Mouse (Mus musculus) urinary bladder, adult 18-20 months (tissue): ENCODE results near the gene AC134908.4.

Experiments used
- DNase-seq, 2 experiments: peaks; one replicate each; pipeline ENCODE4 v3.0.0; 2022; ENCODE audit warnings: low spot score in 2 of 2, mixed read lengths in 2 of 2

The AC134908.4 gene

DNA sequence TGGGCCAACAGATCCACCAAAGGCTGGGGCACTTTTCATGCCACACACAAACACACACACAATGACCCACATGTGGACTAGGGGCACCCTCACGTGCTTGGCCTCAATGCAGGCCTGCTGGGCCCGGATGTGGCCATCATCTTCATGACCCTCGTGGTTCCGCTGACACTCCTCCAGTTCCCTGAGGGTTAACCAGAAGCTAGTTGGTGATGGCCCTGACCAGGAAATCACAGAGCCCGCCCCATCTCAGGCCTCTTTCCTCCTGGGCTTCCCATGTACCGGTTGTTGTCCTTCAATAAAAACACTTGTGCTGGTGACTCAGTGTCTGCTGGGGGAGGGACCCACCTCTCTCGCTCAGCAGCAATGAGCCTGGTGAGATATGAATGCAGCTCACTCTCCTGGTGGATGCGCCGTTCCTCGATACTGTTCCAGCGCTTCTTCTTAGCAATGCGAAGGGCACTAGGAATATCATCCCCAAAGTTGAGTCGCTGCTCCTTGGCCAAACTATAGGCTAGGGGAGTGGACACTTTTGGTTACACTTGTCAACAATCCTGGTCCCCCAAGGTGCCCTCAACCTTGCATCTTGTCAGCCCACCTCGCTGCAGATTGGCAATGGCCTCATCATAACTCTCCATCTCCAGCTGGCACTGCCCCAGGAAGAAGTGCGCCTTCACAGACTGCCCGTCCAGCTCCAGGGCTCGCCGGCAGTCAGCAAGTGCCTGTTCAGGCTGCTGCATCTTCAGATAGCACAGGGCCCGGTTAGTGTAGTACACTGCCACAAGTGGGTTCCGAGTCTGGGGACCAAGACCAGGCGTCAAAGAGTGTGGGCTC lies 36.2 kb upstream of the AC134908.4 start:
- peak in 1 of 2 experiments; percentile 31 for DNase-seq

DNA sequence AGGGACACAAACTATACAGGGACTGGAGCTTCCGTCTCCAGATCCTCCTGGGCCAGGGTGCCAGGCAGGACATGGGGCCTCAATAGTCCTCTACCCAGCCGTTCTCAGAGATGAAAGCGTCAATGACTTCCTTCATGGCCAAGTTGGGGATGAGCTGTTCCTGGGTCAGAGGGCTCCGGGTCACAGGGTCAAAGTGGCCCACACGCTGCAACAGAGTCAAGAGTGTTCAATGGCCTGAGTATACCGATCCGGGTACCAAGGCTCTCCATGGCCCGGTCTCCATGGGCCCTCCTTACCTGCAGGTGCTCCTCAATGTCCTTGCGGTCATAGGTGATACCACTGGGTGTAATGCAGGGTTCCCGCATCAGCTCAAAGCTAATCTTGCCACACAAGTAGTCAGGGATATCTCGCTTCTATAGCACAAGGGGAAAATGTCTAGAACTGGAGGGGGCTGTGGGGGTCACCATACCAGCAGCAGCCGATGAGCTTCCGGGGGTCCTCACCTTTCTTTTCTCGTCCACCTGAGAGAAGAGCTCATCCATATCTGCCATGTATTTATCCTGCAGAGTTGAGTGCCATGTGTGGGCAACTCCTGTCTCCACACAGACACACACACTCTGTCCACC lies 35.5 kb upstream of the AC134908.4 start:
- no peak for DNase-seq

DNA sequence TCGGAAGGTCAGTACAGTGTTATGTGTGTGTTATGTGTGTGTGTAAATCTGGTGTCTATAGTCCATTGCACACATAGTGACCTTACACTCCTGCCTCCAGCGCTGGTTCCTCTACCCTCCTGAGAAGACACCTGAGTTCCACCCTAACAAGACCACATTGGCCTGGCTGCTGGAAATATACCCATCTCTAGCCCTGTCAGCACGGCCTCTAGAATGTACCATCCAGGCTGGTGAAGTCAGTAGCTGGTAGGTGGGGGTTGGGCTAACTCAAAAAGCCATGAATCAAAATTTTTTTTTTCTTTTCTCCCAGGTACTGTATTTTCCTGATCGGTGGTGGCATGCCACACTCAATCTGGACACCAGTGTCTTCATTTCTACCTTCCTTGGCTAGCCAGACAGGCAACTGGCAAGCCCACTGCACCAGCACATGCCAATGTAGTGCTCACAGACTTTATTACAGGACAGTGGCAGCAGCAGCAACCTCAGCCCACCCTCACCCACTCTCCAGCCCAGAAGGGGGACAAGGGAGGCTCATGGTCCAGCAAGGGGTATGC lies 34.8 kb upstream of the AC134908.4 start:
- no peak for DNase-seq

DNA sequence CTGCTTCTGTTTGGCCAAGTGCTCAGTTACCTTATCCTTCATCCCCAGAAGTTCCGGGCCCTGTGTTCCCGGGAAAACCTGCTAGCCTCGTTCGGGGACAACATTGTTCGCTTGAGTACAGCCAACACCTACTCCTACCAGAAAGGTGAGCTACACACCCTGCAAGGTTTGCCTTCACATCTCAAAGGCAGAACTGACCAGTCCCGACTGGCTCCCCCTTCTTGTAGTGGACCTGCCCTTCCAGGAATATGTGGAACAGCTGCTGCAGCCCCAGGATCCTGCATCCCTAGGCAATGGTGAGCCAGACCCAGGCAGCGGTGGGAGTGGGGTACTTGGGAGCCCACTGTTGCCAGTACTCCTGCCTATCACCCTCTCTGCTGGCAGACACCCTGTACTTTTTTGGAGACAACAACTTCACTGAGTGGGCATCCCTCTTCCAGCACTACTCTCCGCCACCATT lies 34.1 kb upstream of the AC134908.4 start:
- DNase-seq, result peak in 1 of 2 experiments; percentile 18

DNA sequence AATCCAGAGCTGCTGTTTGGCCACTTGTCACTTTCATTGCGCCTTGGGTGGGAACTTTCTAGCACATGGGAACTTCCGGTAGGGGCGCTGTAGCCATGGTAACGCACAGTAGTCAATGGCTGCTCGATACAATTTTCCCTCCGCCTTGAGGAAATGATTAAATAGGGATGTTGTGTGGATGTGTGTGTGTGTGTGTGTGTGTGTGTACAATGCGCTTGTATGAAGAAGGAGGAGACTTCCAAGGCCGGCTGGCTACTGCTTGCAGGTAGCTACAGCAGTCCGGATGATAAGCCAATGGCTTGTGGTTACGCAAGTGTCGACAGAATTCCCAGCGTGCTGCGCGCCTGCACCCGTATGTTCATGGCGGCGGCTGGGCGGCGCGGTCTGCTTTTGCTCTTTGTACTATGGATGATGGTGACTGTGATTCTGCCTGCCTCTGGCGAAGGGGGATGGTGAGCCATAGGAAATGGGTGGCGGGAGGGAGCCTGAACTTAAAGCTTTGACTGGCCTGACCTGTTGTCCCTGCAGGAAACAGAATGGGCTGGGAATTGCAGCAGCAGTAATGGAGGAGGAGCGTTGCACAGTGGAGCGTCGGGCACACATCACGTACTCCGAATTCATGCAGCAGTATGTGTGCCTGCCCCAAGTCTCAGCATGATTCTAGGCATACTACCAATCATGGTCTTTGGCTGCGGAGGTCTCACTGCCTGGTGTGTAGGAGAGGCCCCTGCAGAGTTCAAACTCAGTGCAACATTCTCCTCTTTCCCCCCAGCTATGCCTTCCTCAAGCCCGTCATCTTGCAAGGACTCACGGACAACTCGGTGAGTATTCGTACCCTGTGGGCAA lies 33.5 kb upstream of the AC134908.4 start, which contains the start of gene Jmjd8:
Gene Jmjd8 (plus strand): TSS at position 156 of the 846 bp plus-strand sequence.
- peak; percentile 65 to 66 for DNase-seq

DNA sequence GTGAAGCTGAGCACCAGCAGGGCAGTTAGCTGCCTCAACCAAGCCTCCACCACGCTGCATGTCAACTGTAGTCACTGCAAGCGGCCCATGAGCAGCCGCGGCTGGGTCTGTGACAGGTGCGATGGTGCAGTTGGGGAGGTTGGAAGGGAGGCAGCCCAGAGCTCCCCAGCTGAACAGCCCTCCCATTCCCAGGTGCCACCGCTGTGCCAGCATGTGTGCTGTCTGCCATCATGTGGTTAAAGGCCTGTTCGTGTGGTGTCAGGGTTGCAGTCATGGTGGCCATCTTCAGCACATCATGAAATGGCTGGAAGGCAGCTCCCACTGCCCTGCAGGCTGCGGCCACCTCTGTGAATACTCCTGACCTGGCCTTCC lies 32.8 kb upstream of the AC134908.4 start:
- DNase-seq, result no peak

DNA sequence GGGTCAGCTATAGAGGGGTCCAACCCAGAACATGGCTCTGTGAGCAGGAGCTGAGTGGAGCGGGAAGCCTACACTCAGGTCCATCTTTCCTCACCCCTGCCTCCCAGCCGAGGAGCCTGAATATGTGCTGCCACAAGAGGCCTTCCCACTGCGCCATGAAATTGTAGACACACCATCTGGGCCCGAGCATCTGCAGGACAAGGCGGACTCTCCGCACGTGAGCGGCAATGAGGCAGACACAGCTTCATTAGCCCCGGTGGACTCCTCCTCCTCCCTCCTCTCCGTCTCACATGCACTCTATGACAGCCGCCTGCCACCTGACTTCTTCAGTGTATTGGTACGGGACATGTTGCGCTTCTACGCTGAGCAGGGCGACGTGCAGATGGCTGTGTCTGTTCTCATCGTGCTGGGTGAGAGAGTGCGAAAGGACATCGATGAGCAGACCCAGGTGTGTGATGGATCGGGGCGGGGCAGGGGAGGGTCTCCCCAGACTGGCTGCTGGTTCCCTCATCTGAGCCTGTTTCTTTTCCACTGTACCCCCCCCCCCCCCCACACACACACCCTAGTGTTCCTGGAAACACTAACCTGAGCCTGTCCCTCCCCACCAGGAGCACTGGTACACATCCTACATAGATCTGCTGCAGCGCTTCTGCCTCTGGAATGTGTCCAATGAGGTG lies 32.2 kb upstream of the AC134908.4 start:
- no peak for DNase-seq

DNA sequence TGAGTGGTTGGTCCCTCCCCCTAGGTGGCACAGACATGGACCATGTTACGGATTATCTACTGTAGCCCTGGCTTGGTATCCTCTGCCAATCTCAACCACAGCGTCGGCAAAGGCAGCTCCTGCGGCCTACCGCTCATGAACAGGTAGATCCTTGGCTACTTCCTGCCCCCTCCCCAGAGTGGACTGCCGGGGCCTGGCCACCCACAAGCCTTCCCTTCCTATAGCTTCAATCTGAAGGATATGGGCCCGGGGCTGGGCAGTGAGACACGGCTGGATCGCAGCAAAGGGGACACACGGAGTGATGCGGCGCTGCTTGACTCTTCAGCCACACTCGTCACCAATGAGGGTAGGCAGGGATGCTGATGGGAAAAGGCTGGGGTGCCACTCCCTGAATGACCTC lies 31.6 kb upstream of the AC134908.4 start:
- DNase-seq, result no peak

DNA sequence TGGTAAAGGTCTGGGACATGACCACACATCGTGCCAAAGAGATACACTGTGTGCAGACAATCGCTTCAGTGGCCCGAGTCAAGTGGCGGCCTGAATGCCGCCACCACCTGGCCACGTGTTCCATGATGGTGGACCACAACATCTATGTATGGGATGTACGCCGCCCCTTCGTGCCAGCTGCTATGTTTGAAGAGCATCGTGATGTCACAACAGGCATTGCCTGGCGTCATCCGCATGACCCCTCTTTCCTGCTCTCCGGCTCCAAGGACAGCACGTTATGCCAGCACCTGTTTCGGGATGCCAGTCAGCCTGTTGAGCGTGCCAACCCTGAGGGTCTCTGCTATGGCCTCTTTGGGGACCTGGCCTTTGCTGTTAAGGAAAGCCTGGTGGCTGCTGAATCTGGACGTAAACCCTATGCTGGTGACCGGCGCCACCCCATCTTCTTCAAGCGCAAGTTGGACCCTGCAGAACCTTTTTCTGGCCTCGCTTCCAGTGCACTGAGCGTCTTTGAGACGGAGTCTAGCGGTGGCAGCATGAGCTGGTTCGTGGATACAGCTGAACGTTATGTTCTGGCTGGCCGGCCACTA lies 30.6 kb upstream of the AC134908.4 start:
- no peak for DNase-seq

DNA sequence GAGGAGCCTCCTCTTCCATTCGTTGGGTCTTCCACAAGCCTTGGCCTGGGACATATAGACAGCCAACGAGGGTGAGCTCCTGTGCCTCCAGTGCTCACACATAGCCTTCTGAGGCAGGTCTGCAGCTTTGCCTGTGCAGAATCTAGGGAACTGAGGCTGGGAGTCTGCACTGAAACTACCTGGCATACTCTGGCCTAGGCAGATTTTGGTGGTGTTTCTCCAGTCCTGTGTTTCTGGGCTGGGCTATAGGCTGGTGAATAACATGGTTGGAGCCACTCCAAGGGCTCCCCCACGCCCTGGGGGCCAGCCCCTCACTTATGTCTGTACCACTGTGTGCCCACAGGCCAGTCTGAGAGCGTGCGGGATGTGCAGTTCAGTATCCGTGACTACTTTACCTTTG lies 29.9 kb upstream of the AC134908.4 start:
- DNase-seq, result no peak

DNA sequence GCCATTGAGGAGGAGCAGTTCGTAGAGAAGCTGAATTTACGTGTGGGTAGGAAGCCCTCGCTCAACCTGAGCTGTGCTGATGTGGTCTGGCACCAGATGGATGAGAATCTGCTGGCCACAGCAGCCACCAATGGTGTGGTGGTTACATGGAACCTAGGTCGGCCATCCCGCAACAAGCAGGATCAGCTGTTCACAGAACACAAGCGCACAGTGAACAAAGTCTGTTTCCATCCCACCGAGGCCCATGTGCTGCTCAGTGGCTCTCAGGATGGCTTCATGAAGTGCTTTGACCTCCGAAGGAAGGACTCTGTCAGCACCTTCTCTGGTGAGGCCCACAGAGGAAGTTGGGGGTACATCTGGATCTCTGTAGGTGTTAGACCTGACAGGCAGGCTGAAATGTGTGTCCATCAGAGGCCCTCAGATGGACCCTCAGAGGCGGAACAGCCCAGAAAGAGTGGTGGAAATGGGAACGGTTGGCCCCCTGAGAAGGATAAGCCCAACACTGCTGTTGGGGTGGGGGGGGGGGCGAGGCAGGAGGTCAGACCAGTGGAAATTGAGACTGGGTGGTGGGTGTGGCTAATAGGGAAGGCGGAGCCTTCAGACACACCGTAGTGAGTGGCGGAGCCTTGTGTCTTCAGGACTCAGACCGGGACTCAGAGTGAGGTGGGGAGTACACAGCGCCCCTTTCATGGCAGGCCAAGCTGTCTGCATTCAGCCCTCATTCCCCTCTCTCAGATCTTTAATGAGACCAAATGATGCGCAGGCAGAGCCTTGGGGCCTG lies 29.1 kb upstream of the AC134908.4 start:
- DNase-seq, result no peak

DNA sequence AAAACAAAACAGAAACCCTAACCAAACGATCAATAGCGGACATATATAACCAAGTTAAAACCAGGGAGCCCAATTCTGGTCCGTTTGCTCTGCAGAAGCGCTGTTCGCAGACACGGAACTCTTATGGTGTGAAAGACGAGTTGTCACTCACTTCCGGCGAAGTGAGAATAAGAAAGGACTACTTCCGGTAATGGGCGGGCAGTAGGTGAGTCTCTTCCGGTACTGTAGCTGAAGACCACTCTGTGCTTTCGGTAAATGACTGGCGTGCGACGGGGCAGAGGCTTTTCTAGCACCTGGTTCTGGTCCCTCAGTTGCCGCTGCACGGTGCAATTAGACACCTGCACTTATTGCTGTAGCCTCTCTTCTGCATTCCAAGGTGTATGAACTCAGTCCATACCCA lies 28.0 kb upstream of the AC134908.4 start, which contains the start of gene Wdr24:
Gene Wdr24 (plus strand): TSS at position 176 of the 400 bp plus-strand sequence.
- DNase-seq, result peak in 1 of 2 experiments; percentile 56

DNA sequence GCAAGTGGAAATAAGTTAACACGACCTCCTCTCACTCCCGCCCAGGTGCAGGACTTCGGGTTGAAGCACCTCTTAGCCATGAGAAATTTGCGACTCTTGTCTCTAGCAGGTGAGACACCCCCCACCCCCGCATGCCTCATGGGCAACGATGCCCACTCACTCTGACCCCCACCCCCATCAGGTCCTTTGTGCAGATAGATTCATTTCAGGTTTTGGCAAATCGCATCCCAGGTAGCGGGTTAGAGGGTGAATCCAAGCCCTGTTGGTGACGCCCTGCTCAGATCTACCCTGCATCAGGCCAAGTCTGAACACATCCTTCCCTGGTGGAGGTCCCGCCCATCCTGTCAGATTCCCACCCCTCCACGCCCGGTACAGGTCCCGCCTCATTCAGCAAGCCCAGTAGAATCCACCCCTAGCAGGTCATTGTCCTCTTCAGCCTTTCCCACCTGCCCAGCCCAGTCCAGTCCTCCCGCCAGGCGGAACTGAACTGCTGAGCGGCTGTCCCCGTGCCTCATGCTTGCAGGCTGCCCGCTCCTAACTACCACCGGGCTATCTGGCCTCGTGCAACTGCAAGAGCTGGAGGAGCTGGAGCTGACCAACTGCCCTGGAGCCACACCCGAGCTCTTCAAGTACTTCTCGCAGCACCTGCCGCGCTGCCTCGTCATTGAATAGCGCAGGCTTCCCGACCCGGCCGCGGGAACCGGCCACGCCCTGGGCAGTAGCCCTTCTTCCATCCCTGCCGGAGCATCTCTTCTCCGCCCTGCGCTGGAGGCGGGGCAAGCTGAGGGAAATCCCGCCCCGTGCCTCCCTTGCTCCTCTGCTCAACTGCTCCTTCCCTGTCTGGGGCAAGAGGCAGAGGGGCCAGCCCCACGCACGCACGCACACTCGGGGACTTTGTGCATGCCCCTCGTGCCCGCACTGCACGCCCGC lies 23.7 kb upstream of the AC134908.4 start:
- DNase-seq, result no peak

DNA sequence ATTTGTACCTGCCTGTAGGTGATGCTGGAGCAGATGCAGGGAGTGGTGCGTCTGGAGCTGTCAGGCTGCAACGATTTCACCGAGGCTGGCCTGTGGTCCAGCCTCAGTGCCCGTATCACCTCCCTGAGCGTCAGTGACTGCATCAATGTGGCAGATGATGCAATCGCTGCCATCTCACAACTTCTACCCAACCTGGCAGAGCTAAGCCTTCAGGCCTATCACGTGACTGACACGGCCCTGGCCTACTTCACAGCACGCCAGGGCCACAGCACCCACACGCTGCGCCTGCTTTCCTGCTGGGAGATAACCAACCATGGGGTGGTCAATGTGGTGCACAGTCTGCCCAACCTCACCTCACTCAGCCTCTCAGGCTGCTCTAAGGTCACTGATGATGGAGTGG lies 22.2 kb upstream of the AC134908.4 start:
- no peak for DNase-seq

DNA sequence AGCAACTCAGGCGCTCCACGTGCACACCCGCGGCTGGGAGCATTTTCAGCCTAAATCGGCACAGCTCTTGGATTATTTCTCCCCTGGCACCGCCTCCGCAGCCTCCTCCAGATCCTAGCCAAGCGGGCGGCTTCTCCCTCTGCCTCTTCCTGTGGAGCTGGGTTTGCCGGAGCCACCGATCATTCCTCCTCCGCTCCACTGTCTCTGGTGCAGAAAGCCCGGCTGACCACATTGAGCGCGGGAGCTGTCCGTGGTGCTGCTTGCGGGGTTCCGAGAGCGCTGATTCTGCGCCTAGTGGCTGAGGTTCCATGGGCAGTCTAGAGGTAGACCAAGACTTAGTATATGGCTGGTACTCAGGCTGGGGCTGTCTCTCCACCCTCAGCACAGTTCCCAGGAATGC lies 18.0 kb upstream of the AC134908.4 start:
- DNase-seq, result peak; percentile 67 to 70

DNA sequence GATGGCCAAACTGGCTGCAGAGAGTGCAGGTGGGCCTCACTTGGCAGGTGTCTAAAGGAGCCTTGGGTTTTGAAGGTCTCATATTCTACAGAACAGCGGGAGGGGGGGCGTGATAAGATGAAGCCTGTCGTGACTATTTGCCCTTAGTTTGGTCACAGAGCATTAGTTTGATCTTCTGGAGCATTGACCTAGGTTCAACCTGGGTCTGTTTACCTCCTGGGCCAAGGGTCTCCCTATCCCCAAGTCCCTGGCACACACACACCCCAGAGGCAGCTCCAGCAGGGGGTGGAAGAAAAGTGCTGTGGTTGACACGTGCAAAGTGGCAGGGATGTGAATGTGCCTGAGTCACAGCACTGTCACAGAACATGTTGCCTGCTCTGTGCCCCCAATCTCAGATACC lies 15.4 kb upstream of the AC134908.4 start:
- DNase-seq, result no peak

DNA sequence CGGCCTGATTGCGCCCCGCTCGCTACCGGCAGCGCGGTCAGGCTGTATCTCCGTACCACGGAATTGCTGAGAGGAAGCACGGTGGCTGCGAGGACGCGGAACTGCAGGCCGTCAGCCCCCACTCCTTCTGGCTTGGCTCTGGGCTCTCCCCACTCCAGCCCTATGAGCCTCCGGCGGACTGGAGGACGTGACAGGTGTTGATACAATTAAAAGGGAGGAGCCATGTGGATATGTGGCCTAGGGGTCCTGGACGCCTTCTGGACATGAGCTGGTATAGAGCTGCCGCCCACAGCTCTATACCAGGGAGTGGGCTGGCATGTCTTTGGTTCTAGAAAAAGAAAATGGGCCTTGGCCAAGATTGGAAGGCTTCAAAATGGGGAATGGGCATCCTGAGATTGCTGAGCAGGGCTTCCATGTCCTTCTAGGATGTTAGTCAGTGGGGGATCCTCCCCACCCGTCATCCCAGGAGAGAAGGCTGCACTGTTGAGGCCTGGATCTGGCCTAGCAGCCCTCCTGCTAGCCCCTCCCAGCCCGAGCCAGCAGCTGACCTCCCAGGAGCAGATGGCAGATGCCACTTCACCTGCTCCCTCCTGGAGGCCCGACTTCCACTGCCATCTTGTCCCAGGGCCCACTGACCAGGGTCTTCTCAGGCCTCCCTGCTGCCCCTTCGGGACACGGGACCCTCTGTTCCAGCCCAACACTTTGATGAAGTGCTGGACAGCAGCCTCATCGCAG lies 14.3 kb upstream of the AC134908.4 start:
- DNase-seq, result no peak
